Mouse (Mus musculus) cerebellum, postnatal 14 days (tissue): ENCODE data around the gene Trpt1.

Experiments used
- DNase-seq, 2 experiments: peaks; one replicate each; pipeline ENCODE4 v3.0.0; 2021; ENCODE audit warnings: mixed read lengths in 2 of 2

Gene Trpt1

DNA sequence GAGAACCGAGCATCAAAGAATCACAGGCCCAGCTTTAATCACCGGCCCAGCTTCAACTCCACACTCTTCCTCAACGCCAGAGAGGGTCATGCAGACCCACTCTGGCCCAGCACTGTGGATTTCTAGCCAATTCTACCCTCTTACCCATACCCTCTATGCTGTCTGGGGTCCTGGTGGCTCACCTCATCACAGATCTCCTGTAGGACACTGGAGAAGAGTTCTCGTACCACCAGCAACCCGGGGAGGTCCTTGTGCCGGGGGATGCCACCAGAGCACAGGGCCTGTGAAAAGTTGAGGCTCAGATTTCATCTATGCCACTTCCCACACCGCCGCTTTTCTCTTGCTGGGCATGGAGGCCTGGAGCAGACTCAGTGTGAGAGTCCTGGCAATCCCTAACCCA is 1.4 kb upstream of the Trpt1 start:
- no peak for DNase-seq

DNA sequence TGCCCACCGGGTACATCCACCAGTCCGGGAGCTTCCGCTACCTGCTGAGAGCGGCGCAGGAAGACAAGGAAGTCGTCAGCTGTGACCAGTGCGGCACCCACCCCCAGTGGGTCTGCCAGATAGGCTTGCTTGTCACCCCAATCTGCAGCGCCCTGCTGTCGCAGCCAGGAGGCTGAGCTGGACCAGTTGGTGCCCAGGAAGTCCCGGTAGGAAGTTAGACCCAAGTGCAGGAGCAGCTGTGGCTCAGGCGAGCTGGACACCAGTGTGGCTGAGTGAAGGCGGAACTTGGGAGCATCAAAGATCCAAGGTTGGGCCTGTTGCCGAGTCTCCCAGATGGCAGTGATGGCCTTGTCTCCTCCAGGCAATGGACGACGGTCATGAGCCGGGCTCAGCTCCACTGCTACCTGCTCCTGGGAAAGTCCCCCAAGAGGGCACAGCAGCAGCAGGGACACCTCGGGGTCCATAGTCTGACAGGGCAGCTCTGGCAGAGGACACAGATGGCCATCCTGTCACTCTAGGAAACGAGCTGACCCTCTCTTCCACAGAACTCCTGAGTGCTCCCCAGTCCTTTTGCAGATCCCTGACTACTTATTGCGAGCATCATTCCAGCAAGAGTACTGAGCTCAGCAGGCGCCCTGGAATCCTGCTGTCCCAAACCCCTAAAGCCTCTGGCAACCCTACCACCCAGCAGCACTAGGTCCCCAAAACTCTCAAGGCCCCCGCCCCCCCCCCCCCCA is 508 bp upstream of the Trpt1 start:
- DNase-seq, result peak; percentile 74 to 77

GRCm38 (mm10) chr19:6997721-6998290 is 1.9 kb downstream of the Trpt1 start:
- no peak for DNase-seq

- no peak for DNase-seq
Observed at GRCm38 (mm10) chr19:6999360-7000063, 3.6 kb downstream of the Trpt1 start.

- no peak for DNase-seq
Observed at GRCm38 (mm10) chr19:7006892-7007593, 11.1 kb downstream of the Trpt1 start.

- no peak for DNase-seq
Observed at GRCm38 (mm10) chr19:7012426-7012825, 16.5 kb downstream of the Trpt1 start.

GRCm38 (mm10) chr19:7013984-7014383 is 18.1 kb downstream of the Trpt1 start:
- DNase-seq, result no peak

DNA sequence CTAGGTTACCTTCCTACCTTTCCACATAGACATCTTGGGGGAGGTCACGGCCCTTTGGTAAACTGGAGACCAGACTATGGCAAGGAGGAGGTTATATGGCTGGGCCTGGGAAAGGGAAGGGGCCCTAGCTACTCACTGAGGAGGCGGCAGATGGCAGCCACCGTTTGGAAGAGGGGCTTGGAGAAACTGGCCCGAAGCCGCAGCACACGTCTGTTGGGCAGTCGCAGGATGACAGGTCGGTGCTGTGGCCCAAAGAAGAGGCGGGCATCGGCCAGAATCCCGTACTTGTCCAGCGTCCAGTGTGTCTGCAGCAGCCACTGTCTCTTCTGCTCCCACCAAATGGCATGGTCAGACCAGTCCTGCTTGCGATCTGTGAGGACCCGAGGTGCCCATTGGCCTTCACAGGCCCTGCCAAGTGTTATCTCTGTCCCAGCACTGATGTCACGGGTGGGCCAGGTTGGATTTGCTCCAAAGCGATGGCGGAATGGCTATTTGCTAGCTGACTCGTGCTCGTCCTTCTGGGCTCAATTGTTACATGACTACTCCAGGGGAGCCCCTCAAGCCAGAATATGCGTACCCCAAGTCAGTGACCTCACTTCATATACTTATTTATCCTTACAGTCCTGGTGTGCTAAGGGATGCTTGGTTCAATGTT is 18.7 kb downstream of the Trpt1 start:
- DNase-seq, result peak; percentile 55 to 78

GRCm38 (mm10) chr19:7017541-7018457 is 21.9 kb downstream of the Trpt1 start:
- DNase-seq, result no peak

GRCm38 (mm10) chr19:7018546-7018945 is 22.6 kb downstream of the Trpt1 start:
- DNase-seq, result no peak

DNA sequence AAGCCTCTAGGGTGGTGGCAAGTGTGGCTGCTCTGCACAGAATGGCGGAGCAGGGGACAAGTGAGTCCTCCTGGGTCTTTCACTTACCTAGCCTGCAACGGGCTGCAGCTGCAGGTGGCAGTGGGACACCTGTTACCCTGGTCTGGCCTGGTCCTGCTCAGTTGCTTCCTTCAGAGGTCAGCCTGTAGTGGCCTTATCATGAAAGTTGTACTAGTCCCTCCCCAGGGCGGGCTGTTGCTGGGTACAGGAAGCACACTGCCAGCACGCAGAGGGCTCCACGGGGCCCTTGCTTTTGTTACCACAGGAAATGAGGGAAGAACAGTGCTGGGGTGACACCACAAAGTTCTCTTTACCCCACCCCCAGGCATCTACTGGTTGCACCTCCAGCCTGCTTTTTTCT is 23.3 kb downstream of the Trpt1 start, which contains the start of gene Fermt3:
TSS of gene Fermt3 (minus strand) at position 279 of the 400 bp plus-strand sequence.
- DNase-seq, result no peak

- DNase-seq, result peak; percentile 80 to 83
Observed at GRCm38 (mm10) chr19:7020224-7020641, 24.3 kb downstream of the Trpt1 start.

GRCm38 (mm10) chr19:7029531-7029930 is 33.6 kb downstream of the Trpt1 start:
- DNase-seq, result no peak

DNA sequence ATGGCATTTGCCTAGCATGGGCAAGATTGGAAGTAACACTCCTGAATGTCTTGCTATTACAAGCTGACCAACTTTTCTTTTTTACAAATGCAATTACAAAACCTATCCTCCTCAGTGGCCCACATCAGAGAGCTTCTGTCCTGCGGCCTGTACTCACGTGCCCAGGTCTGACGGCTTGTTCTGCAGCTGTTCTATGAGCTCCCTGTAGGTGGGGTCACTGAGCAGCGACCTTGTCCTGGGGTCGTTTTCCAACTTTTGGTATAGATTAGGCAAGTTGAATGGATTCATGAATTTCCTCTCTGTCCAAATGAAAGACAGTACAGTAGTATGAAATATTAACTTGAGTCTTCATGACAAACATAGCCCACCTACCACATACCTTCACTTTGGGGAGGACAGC is 38.1 kb downstream of the Trpt1 start:
- no peak for DNase-seq

DNA sequence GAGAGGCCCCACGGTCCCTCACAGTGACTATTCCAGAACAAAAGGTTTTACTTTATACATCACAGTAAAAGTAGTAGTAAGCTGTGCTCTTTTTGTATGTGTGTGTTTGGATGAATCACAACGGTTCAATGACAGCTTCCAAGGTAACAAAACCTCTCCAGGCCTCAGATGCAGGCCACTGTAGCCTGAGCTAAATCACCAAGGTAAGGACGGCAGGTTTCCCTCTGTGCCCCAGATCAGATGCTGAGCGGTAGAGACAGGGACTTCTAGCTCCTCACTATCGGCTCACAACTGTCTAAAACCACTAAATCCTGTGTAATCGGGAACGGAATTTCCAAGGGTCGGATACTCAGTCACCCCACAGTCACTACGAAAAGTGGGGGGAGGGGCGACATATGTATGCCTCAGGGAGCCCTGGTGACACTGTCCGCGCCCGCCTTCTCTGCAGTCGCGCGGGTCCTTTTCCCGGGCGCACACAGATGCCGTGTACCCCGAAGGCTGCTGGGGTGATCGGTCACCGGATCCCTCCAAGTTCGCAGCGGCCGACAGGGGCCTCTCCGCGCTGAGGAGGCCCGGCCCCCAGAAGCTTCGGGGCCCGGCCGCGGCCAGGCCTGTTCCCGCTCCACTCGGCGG is 43.3 kb downstream of the Trpt1 start:
- peak; percentile 74 to 83 for DNase-seq

DNA sequence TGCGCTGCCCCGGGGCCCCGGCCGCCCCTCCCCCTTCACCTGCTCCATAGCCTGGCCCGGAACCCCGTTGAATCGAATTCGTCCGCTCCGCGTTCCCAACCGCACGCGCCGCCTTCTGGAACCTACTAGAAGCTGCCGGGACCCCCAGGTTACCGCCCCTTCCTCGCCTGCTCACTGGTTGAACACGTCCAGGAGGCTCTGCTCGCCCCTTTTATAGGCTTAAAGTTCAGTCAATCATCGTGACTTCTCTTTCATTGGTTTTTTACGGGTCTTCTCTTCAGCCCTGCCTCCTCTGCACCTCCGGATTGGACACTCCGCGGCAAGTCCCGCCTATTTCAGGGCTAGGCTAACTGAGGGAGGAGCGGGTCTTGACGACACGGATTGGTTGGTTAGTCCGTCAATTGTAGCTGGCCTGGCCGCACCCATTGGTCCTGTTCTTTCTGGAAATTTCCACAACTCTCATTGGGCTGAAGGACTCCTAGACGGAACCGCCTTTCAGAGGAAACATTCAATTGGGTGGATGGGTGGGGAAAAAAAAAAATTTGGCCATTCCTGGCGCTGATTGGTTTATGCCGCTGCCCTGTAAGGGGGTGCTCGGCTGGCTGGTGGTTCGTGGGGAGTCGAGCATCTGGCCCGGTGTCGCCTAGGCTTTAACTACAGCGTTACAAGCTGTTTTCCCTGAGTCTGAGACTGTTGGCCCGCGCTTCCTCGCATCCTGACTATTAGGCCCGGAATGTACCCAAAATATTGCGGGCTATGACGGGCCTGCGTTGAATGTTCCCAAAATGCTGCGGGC is 44.1 kb downstream of the Trpt1 start, which contains the start of gene Stip1:
TSS of gene Stip1 (minus strand) at position 127 of the 796 bp plus-strand sequence.
- DNase-seq, result peak; percentile 99

DNA sequence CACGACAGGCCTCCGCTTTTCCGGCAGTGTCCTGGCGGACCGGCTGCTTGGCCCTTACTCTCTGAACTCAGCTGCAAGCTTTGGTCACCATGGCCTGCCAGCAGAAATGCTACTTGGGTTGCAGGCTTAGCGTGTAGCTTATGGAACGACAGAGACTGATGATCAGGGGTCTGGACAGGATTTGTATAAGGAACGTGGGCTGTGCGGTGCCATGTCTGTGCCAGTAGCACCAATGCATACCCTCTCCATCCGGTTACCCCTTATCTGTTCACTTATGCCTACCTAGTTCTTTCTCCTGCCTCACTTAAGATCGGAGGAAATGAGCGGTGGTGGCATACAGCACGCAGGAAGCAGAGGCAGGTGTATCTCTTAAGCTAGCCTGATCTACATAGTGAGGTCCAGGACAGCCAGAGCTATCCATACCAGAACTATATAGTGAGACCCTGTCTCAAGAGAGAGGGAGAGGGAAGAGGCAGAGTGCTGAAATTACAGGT is 44.8 kb downstream of the Trpt1 start:
- DNase-seq, result no peak

DNA sequence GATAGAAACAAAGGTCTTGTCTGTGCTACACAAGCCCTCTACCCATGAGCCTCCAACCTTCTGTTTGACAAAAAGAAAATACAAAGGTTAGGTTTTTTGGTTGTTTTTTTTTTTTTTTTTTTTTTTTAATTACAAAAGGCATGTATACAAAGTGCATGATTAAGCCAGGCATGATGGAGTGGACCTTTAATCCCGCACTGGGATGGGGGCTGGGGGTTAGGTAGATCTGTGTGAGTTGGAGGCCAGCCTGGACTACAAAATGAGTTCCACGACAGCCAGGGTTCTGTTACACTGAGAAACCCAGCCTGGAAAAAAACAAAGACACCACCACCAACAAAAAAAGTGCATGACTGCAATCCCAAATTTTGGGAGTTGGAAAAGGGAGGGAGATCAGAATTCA is 45.2 kb downstream of the Trpt1 start:
- DNase-seq, result peak in 1 of 2 experiments; percentile 21

DNA sequence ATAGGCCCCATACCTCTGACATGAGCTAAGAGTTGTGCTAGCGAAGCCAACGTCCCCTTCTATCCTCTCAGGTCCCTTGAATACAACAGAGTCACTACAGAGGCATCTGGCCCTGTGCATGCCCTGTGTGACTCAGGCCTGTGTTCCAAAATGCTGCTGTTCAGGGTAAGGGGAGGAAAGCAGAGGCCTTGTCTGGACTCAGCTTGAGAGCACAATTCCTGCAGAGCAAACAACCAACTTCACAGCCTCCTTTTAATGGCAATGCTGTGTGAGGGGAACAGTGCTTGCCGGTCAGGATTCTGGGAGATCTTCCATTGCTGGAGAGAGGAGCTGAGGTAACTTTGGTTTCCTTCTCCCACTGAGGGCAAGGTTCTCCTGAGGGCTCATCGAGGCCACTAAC is 48.3 kb downstream of the Trpt1 start:
- no peak for DNase-seq

DNA sequence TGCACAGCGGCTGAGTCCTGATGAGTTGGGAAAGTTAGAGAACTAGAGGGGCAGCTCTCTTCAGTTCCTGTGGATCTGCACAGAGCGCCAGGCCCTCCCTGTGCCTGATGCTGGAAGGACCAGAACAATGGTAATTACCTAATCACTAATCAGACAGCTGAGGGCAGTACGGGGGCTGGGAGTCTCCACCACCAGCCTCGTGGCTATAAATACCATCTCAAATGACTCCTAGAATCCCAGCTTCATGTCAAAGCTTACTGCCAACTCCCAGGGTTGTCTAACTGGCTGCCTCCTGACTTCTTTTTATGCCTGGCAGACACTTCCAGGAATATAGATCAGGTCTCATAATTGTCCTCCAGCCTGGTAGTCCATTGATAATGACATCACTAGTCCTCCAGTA is 48.8 kb downstream of the Trpt1 start:
- DNase-seq, result no peak
